Mouse (Mus musculus) kidney, adult 2 months (tissue): Measurements from ENCODE around the gene Hint2.

Experiments used
- CTCF ChIP-seq: fragments of 200-500 bp; conservative IDR thresholded peaks from 2 replicates; pipeline ENCODE4 v1.5.1; 2011; ENCODE audit warnings: low read depth, mild to moderate bottlenecking, control low read depth, low read length, moderate library complexity, mixed read lengths; ENCODE audit not compliant: insufficient read depth, insufficient read length
- POLR2A ChIP-seq: fragments of 200-500 bp; IDR thresholded peaks from one replicate; pipeline ENCODE4 v1.6.1; 2011; ENCODE audit warnings: low read depth, low read length, control low read depth

DNA sequence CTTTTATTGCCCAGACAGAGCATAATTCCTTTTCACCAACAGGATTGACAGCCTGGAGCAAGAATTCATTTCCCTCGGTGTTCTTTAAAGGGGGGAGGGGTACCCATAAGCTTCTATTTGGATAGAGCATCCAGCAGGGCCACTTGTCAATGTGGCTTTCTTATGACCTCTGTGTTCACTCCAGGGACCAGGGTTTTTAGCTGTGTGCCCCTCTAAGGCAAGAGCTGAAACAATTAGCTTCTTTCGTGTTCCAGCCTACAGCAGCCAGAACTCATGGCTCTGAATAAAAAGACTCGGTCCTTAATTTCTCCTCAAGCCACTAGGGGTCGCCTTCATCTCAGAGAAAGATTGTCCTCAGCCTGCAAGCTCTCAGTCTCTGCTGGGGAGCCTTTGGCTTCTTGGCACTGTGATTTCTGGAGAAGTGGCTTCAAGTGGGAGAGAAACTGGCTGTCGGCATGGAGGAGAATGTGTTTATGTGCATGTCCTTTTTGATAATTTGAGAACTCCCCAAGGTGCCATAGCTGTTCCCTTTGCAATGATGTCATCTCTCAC is 26.2 kb downstream of the Hint2 start:
- peak; percentile 78 for TF ChIP-seq CTCF
- TF ChIP-seq POLR2A, result no peak
